Mouse (Mus musculus) G1E (cell line): Measurements from ENCODE around the gene Stap2.

Experiments
- CTCF ChIP-seq: IDR thresholded peaks from 2 replicates; pipeline ENCODE4 v1.5.1; 2012; ENCODE audit warnings: low read depth, low read length, inconsistent platforms, mixed read lengths
- GATA1 ChIP-seq: IDR thresholded peaks from 2 replicates; pipeline ENCODE4 v1.6.1; 2012; ENCODE audit warnings: borderline replicate concordance, low read length, inconsistent platforms, mixed read lengths
- GATA2 ChIP-seq: IDR thresholded peaks from 2 replicates; pipeline ENCODE4 v1.6.1; 2012; ENCODE audit warnings: low read depth, low read length, inconsistent platforms, borderline replicate concordance
- POLR2AphosphoS5 ChIP-seq: IDR thresholded peaks from 2 replicates; pipeline ENCODE4 v1.6.1; 2012; ENCODE audit warnings: low read depth, low read length, inconsistent platforms; ENCODE audit not compliant: insufficient replicate concordance
- TAL1 ChIP-seq: conservative IDR thresholded peaks from 2 replicates; pipeline ENCODE4 v1.6.1; 2012; ENCODE audit warnings: low read depth, low read length, inconsistent platforms, mixed read lengths

DNA sequence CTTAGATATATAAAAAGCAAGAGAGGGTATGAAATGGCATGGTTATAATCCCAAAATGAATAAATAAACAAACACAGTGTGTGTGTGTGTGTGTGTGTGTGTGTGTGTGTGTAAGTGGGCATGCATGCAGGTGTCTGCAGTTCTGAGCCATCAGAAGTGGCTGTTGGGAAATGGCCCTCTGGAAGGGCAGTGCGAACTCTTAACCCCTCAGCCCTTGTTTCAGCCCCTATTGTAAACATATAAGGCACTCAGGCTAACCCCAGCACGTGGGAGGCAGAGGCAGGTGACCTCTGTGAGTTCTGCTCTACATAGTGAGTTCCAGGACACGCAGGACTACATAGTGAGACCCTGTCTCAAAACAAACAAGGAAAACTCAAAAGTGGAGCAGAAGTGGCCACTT is 28.1 kb downstream of the Stap2 start:
- TF ChIP-seq TAL1 (no peak), CTCF (no peak), GATA1 (no peak), POLR2AphosphoS5 (no peak), GATA2 (no peak)
